Mouse (Mus musculus): ENCODE measurements around the gene Tcf19. TPM values are rescaled to one million over a fixed set of nuclear protein-coding genes. Genes with fewer than 3 reads are reported as not detected.
"Not testable (repeated sequence)": the region's sequence is repeated elsewhere in the genome, so short reads cannot be mapped to it uniquely, and the experiment has no call there.

Gene Tcf19
- total RNA-seq, 2 experiments from 2014 or later = 18.4 to 19.0 TPM

DNA sequence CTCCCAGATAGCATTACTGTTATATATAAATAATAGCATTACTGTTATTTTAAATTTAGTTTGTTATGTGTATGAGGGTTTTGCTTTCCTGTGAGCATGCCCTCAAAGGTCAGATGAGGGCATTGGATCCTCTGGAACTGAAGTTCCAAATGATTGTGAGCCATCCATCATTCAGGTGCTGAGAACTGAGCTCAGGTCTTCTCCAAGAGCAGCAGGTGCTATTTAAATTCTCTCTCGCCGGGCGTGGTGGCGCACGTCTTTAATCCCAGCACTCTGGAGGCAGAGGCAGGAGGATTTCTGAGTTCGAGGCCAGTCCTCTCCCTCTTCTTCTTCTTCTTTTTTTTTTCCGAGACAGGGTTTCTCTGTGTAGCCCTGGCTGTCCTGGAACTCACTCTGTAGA lies 19.5 kb downstream of the Tcf19 start:
- ATAC-seq (replicated peaks; ENCODE audit: low FRiP score, poor library complexity, severe bottlenecking) = no peak

DNA sequence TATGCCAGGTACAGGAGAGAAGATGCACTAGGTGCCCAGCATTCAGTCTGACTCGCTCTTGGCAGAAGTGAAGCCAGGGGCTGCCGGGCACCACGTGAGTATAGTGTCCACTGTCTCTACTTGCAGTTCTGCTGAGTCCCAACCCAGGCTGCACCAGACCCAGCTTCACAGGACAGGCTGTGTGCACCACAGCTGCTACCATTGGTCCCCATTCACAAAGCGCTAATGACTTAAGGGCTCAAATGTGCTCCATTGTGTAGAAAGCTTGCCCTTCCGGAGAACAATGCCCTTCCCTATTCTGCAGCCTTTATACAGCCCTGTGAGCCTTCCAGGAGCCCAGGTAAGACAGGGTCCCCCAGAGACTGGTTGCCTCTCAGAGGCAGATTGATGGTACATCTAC lies 26.3 kb downstream of the Tcf19 start:
- no peak for ATAC-seq (replicated peaks; ENCODE audit: low FRiP score, poor library complexity, severe bottlenecking)

DNA sequence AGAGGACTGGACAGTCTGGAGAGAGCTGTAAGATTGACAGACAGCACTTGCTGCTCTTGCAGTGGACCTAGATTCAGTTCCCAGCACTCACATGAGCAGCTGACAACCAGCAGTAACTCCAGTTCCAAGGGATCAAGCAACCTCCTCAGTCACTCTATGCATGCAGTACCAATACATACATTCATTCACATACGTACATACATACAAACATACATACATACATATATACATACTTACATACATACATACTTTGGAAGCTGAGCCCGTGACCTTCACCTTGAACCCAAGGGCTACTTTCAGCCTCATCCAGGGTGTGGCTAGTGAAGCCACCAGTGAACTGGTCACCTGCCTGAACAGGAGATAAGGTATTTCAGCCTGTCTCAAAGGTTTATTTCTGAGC lies 28.6 kb downstream of the Tcf19 start:
- ATAC-seq (replicated peaks; ENCODE audit: low FRiP score, poor library complexity, severe bottlenecking) = no peak

DNA sequence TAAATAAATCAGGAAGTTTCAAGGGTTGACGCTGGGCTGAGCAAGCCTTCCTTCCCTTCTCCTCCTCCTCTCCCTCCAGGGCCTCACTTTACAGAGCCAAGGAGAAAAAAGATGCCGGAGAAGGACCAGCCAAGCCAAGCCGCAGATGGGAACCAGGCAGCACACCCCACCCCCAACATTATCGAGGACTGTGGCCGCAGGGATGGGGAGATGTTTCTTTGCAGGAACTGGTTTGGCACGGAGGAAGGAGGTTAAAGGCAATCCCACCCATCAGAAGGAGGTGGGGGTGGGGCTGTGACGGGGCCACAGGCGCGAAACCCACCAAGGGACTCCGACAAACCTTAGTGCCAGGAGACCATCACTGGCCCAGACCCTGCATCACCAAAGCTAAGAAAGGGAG lies 29.9 kb downstream of the Tcf19 start:
- no peak for ATAC-seq (replicated peaks; ENCODE audit: low FRiP score, poor library complexity, severe bottlenecking)

DNA sequence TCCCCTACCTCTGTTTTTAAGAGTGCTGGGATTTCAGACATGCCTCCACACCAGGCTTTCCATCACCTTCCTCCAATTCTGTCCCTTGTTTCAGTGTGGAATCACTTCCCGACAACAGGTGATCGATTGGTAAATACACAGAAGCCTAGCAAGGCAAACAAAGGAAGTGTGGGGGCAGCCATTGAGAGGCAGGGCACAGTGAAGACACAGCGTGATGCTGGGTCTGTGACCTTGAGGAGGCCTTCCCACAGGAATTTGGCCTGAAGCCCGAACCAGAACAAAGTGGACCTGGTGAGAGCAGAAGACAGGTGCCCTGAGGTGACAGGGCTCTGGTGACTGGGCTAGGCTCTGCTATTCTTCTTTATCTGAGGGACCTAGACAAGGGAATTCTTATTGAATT lies 30.9 kb downstream of the Tcf19 start:
- ATAC-seq (replicated peaks; ENCODE audit: low FRiP score, poor library complexity, severe bottlenecking) = no peak

DNA sequence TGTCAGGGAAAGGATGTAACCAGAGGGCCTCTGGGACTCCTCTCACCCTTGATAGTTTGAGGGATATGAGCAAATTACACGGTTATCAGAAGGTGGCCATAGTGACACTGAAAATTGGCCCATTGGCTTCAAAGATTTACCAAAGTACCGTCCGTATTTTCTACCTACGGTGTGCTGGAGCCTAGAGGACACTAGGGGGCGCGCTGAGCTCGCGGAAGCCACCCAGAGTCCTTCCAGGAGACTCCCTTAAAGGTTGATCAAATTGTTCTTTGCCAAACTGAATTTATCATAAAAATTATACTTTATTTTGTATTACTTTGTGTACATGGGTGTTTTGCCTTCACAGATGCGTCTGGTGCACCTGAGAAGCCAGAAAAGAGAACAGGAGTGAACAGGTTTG lies 32.6 kb downstream of the Tcf19 start:
- ATAC-seq (replicated peaks; ENCODE audit: low FRiP score, poor library complexity, severe bottlenecking) = peak; percentile 92

DNA sequence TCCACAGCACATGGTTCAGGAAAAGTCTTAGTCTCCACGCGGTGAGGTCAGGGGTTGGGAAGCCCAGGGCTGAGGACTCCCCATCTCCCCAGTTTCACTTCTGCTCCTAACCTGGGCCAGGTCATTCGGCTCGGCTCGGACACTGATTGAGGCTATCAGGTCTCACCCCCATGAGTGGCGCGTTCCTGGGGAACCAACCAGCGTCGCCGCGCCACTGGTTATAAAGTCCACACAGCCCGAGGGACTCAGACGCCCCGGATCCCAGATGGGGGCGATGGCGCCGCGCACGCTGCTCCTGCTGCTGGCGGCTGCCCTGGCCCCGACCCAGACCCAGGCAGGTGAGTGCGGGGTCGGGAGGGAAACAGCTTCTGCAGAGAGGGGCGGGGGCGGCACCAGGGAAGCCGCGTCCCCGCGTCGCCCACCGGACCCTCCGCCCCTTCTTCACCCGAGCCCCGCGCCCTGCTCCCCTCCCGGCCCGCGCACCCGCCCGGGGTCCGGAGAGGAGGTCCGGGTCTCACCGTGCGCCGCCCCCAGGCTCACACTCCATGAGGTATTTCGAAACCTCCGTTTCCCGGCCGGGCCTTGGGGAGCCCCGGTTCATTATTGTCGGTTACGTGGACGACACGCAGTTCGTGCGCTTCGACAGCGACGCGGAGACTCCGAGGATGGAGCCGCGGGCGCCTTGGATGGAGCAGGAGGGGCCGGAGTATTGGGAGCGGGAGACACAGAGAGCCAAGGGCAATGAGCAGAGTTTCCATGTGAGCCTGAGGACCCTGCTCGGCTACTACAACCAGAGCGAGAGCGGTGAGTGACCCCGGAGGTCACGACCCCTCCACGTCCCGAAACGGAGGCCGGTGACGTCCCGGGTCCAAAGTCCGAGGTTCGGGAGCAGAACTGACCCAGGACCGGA lies 46.5 kb downstream of the Tcf19 start, which contains the start of gene H2-Q10:
TSS of gene H2-Q10 (plus strand) at position 248 of the 910 bp plus-strand sequence.
- no peak for ATAC-seq (replicated peaks; ENCODE audit: low FRiP score, poor library complexity, severe bottlenecking)

DNA sequence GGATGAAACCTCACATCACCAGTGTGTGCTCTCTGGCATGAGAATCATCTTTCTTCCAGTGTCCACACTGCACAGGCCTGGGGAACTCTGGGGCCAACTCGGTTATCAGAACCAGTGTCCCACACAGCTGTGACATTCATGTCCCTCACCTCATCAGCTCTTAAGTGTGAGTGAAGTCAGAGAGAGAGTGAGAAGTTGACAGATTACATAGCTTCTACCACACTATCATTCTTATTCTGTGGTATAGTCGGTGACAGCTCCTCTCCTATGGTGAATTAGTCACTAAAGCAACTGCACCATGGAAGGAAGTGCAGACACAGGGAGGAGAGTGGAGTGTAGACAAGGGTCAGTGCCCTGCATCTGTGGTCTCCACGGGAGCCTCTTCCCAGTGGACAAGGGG lies 47.7 kb downstream of the Tcf19 start:
- ATAC-seq (replicated peaks; ENCODE audit: low FRiP score, poor library complexity, severe bottlenecking) = not testable (repeated sequence)

DNA sequence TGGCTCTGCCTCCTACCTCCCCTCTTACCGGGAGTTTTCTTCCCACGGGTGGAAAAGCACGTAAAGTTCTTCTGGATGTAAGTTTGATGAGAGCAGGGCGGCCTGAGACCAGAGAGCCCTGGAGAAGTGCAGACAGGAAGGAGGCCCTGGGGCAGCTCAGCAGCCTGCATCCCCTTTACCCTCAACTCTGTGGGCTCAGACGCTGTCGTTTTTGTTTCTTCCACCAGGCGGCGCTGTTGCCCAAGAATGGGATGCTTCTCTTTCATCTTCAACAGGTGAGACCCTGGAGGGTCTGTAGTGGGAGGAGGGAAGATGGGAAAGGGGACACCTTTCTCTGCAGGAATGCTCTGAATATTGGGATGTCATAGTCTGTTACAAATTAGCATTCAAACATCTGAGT lies 51.0 kb downstream of the Tcf19 start:
- not testable (repeated sequence) for ATAC-seq (replicated peaks; ENCODE audit: low FRiP score, poor library complexity, severe bottlenecking)

Other genes starting within 250 kb of the Tcf19 start
- gene H2-Q1, start 196.4 kb downstream of the Tcf19 start, total RNA-seq (2015; ENCODE audit: low replicate concordance) = not detected in 2 replicates
- not detected in 2 replicates for gene H2-Q1, start 196.4 kb downstream of the Tcf19 start, total RNA-seq (2017; ENCODE audit: low replicate concordance)
- gene H2-Q2, start 174.6 kb downstream of the Tcf19 start, total RNA-seq (2015; ENCODE audit: low replicate concordance) = not detected in 2 replicates
- gene H2-Q2, start 174.6 kb downstream of the Tcf19 start, total RNA-seq (2017; ENCODE audit: low replicate concordance) = not detected in 2 replicates
- 3.6 and 5.6 TPM in 2 replicates for gene H2-Q4, start 137.2 kb downstream of the Tcf19 start, total RNA-seq (2015; ENCODE audit: low replicate concordance)
- 8.3 and 8.9 TPM in 2 replicates for gene H2-Q4, start 137.2 kb downstream of the Tcf19 start, total RNA-seq (2017; ENCODE audit: low replicate concordance)
- gene H2-Q6, start 92.0 kb downstream of the Tcf19 start, total RNA-seq (2015; ENCODE audit: low replicate concordance) = 5.6 and 8.5 TPM in 2 replicates
- 5.9 and 7.7 TPM in 2 replicates for gene H2-Q6, start 92.0 kb downstream of the Tcf19 start, total RNA-seq (2017; ENCODE audit: low replicate concordance)
- gene H2-Q7, start 77.7 kb downstream of the Tcf19 start, total RNA-seq (2015; ENCODE audit: low replicate concordance) = 15.3 and 26.3 TPM in 2 replicates
- gene H2-Q7, start 77.7 kb downstream of the Tcf19 start, total RNA-seq (2017; ENCODE audit: low replicate concordance) = 0.77 and 7.4 TPM in 2 replicates
- 0.84 and 8.3 TPM in 2 replicates for gene H2-Q10, start 46.7 kb downstream of the Tcf19 start, total RNA-seq (2015; ENCODE audit: low replicate concordance)
- gene H2-Q10, start 46.7 kb downstream of the Tcf19 start, total RNA-seq (2017; ENCODE audit: low replicate concordance) = 1.0 and 2.5 TPM in 2 replicates
- 1.0 TPM in 1 of 2 replicates, not detected in the other for gene Pou5f1, start 10.8 kb downstream of the Tcf19 start, total RNA-seq (2015; ENCODE audit: low replicate concordance)
- not detected in 2 replicates for gene Pou5f1, start 10.8 kb downstream of the Tcf19 start, total RNA-seq (2017; ENCODE audit: low replicate concordance)
- 4.2 and 9.4 TPM in 2 replicates for gene Cchcr1, start 276 bp upstream of the Tcf19 start, total RNA-seq (2015; ENCODE audit: low replicate concordance)
- 25.9 and 66.8 TPM in 2 replicates for gene Cchcr1, start 276 bp upstream of the Tcf19 start, total RNA-seq (2017; ENCODE audit: low replicate concordance)
- gene Psors1c2, start 16.4 kb upstream of the Tcf19 start, total RNA-seq (2015; ENCODE audit: low replicate concordance) = 1.3 TPM in 1 of 2 replicates, not detected in the other
- not detected in 2 replicates for gene Psors1c2, start 16.4 kb upstream of the Tcf19 start, total RNA-seq (2017; ENCODE audit: low replicate concordance)
- not detected in 2 replicates for gene Cdsn, start 35.3 kb upstream of the Tcf19 start, total RNA-seq (2015; ENCODE audit: low replicate concordance)
- gene Cdsn, start 35.3 kb upstream of the Tcf19 start, total RNA-seq (2017; ENCODE audit: low replicate concordance) = not detected in 2 replicates
- not detected in 2 replicates for gene 2300002M23Rik, start 50.6 kb upstream of the Tcf19 start, total RNA-seq (2015; ENCODE audit: low replicate concordance)
- not detected in 2 replicates for gene 2300002M23Rik, start 50.6 kb upstream of the Tcf19 start, total RNA-seq (2017; ENCODE audit: low replicate concordance)
- not detected in 2 replicates for gene Sfta2, start 84.7 kb upstream of the Tcf19 start, total RNA-seq (2015; ENCODE audit: low replicate concordance)
- gene Sfta2, start 84.7 kb upstream of the Tcf19 start, total RNA-seq (2017; ENCODE audit: low replicate concordance) = not detected in 2 replicates
- not detected in 2 replicates for gene Gm9573, start 109.8 kb upstream of the Tcf19 start, total RNA-seq (2015; ENCODE audit: low replicate concordance)
- not detected in 2 replicates for gene Gm9573, start 109.8 kb upstream of the Tcf19 start, total RNA-seq (2017; ENCODE audit: low replicate concordance)
- not detected in 2 replicates for gene Mucl3, start 126.9 kb upstream of the Tcf19 start, total RNA-seq (2015; ENCODE audit: low replicate concordance)
- 0.17 TPM in 1 of 2 replicates, not detected in the other for gene Mucl3, start 126.9 kb upstream of the Tcf19 start, total RNA-seq (2017; ENCODE audit: low replicate concordance)
- gene Vars2, start 150.8 kb upstream of the Tcf19 start, total RNA-seq (2015; ENCODE audit: low replicate concordance) = 1.9 and 2.9 TPM in 2 replicates
- gene Vars2, start 150.8 kb upstream of the Tcf19 start, total RNA-seq (2017; ENCODE audit: low replicate concordance) = 2.1 and 11.0 TPM in 2 replicates
- 3.3 and 5.6 TPM in 2 replicates for gene Gtf2h4, start 156.9 kb upstream of the Tcf19 start, total RNA-seq (2015; ENCODE audit: low replicate concordance)
- 2.6 and 9.8 TPM in 2 replicates for gene Gtf2h4, start 156.9 kb upstream of the Tcf19 start, total RNA-seq (2017; ENCODE audit: low replicate concordance)
- 0.21 TPM in 1 of 2 replicates, not detected in the other for gene Ddr1, start 187.8 kb upstream of the Tcf19 start, total RNA-seq (2015; ENCODE audit: low replicate concordance)
- not detected in 2 replicates for gene Ddr1, start 187.8 kb upstream of the Tcf19 start, total RNA-seq (2017; ENCODE audit: low replicate concordance)